Mouse (Mus musculus) 416B (cell line): Measurements from ENCODE around the gene Ehbp1.

Experiments used
- DNase-seq: peaks from one replicate; pipeline ENCODE4 v3.0.0; 2011; ENCODE audit warnings: low read depth

The Ehbp1 gene

DNA sequence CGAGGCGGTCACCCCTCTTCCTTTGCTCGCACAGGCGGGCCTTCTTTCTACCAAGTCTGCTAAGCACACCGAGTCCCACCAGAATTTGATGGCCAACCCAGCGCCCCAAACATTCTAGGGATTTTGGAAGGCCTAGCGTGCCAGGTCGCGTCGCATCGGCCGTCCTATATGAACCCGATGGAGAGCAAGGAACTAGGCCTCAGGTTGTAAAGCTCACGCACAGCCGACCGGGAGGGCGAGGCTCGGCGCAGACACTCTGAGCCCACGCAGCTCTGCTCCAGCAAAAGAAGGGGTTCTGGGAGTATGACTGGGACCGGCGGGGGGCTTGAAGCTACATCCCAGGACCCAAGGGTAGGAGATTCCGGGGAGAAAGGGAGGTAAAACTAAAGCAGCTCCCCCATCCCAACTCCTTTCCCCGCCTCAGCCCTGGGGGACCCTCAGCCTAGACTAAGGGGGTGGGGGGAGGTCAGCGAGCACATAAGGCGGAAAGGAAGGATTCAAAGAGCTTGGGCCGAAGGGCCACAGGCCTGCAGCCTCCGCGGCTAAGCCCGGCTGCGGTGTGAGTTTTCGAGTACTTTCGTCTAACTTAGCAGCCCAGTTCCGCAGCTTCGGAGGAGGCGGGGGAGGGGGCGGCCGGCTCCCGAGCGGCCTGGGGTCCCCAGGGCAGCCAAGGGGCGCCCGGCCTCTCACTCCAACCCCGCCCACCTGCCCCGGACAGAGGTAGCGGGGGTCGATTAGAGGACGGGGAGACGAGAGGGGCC is 341.6 kb downstream of the Ehbp1 start:
- no peak for DNase-seq

DNA sequence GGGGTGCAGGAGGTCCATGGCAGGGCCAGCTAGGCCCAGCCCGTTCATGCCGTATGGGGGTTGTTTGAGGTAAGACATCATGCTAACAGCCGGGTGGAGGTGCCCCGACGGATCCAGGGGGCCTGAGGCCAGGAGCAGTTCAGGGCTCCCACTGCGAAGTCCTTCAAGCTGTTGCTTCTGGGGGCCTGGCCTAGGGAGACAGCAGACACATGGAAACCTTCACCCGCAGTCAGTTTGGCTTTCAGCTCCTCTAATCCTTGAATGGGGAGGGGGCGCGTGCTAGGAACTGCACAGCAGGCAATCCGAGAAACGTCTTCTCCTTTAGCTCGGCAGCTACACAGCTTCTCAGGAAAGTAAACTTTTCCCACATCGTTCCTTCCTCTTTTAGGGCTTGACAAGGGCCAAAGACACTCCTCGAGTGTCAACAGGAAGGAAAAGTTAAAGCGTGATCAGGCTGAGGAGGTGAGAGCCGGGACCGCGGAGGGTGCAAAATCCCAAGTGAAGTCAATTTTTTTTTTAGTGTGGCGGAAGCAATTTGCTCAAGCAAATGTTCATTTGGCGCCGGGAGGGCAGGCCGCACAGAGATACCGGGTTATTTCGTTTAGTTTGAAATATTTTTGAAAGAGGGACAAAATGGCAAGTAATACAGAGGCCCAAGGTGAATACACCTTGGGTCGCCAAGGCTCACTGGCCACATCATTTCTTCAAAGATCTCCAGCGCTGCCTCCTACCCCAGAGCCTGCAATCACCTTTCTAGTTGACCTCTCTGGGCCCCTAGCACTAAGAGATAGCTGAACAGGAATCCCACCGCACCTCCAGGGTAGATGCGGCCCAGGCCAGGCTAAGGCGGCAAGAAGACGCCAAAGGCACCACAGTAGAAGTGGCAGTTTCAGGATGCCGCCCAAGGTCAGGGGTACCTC is 342.4 kb downstream of the Ehbp1 start:
- DNase-seq = no peak

DNA sequence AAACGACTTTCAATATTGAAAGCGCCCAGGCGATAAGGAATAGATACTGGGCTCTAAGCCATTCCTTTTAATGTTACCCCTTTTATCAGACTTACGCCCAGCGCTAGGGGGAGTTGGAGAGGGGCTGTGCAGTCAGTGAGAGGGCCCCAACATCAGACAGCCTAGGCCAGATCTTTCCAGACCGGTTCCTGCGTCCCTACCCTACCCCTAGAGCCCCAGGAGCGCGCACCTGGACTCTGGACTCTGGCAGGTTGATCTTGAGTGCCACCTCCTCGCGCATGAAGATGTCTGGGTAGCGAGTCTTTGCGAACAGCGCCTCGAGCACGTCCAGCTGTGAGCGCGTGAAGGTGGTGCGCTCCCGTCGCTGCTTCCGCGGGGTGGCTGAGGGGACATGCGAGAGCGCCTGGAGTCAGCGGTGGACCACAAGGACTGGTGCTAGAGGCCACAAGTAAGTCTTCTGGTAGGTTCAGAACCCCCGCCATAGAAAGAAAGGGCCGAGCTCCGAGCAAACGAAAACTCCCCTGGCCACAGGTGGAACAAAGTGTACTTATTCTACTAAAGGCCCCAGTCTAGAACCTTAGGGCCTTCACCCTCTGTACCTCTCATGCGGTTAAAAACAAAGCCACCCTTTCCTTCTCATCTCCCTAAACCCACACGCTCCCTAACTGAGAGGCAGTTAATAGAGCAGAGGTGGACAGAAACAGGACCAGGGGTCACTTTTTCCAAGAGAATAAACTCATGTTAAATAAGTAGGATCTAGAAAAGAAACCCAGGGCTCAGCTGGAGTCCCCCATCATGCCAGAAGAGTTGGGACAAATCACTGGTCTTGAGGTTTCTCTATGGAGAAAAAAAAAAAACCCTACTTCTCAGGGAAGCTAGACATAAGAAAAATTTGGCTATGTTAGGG is 343.7 kb downstream of the Ehbp1 start:
- no peak for DNase-seq

DNA sequence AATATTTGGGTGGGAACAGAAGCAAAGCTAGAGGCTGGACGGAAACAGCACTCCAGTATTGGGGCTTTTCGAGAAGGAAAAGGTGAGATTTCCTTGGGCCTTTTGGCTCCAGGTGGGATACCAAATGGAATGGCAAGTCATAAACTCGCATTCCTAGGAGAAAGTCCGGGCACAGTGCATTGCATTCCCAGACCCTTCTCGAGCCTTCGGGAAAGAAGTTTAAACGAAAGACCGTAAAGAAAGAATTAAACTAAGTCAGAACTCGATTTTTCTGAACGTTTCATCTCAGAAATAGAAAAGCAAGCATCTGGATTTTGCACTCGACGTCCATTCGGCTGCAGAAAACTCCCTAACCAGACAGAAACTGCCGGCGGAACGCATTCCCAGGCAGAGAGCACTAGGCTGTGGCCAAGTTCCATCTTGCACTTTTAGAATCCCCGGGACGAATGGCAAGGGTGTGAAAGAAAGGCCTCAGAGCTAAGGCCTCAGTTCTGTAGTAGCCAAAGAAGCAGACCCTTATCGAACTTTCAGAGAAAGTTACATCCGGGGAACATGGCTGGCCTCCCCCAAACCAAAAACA is 344.4 kb downstream of the Ehbp1 start:
- DNase-seq = no peak

DNA sequence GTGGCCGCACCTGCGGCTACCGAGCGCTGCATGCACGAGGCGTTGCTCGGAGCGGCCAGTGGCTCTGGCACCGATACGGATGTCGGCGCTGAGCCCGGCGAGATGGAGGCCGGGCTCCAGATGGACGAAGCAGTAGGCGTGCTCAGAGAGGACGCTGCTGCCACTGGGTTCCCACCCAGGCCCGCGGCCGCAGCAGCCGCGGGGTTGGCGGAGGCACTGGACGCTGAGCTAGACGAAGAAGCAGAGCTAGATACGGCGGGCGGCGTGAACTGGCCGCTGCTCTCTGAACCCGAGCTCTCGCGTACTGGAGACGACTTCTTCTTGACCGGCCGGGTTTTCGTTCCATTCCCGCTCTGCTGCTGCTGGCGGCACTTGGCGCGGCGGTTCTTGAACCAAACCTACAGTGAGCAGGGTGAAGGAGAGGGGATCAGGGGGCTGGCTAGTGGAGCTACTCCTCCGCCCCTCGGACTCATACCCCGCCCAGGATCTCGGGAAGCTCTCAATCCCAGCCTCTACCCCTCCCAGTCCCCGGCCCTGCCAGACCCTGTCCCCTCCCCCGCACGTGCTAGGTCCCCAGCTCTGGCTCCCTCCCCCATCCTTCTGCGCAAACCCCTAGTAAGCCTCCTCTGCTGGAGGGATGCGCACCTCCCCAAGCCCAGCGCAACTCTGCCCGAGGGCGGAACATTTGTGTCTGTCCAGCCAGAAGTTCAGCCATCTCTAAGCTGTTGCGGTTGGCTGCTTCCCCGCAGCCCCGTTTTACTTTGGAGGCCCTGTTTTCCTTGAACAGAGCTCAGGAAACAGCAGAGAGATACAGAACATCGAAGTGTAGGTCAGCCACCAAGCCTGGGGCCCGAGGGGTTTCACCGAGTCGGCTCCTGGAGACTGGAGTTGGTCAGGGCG is 345.2 kb downstream of the Ehbp1 start:
- DNase-seq = no peak

DNA sequence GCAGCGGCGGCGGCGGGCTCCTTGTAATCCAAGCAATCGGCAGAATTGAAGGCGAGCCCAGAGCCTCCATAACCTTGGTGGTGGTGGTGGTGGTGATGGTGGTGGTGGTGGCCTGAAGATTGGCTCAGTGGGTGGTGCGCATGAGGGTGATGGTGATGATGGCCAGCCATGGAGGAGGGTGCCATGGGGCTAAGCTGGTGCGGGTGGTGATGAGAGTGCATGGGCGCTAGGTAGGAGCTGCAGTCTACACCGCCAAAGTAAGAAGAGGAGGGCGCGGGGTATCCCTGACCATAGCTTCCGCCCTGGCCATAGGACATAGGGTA is 345.8 kb downstream of the Ehbp1 start:
- DNase-seq = no peak

DNA sequence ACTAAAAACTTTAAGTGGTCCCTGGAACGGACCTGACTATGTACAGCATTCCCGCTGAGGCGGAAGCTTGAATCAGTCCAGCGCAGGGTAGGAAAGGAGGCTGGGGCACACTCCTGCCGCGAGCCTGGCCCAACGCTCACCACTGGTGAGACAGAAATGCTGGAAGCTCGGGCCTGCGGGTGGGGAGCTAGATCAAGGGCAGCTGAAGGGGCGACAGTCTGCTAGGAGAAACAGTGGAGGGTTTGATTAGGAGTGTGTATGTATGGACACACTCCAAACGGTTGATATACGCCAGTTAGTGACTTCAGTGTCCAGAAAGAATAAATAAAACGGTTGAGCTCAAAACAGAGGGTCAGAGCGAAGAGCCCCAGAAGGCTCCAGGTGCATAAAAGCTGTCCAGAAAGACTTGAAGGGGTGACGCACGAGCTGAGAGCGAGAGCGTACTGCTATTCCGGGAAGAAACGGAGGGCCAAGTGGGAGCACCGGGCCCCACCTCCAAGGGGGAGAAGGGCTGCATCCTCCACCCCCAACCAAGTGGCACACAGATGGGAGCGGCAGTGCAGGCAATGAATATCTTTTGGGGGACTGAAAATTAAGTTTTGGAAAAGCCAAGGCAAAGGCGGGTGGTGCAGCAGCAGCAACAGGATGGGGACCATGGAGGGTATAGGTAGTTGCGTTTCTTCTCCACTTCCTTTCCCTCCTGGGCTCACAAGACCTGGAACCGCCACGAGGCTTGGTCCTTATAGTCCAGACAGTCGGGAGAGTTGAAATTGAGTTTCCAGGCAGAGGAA is 346.4 kb downstream of the Ehbp1 start:
- no peak for DNase-seq

DNA sequence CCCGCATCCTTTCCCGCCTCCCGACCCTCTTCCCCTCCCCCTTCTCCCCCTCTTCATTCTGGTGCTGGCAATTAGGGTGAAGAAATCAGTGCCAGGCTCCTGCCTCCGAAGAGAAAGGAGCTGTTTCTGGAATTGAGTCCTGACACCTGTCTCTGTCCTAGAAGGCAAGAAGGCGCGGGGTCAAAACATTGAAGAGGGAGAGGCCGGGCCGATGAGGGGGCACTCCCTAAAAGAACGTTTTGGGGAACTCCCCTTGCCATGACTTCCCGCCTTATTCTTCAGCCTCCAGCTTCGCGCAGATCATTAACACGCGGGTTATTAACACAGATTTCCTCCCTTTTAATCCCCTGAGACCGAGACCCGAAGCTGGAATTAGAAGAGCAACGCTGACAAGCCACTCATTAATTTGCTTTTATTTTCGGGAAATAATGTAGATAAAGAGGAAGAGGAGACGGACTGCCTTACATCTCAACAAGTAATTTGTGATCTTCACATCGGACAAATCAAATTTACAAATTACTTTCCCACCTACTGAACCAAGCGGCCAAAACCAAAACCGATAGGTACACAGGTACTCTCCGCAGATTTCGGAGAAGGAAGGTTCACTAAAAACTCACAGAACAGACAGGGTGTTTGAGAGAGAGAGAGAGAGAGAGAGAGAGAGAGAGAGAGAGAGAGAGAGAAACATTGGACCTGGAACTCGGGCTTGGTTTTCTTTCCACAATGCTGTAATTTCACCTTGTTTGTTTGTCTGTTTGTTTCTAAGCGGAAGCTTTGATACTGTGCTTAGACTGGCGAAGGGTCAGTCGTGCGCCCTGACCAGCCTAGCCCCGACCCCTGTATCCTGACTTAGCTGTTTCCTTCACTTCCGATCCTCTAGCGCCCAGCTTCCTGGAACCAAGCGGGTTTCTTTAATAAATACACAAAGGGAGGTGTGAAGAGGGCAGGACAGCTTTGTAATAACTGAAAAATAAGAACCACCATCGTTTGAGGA is 347.4 kb downstream of the Ehbp1 start:
- DNase-seq = no peak

DNA sequence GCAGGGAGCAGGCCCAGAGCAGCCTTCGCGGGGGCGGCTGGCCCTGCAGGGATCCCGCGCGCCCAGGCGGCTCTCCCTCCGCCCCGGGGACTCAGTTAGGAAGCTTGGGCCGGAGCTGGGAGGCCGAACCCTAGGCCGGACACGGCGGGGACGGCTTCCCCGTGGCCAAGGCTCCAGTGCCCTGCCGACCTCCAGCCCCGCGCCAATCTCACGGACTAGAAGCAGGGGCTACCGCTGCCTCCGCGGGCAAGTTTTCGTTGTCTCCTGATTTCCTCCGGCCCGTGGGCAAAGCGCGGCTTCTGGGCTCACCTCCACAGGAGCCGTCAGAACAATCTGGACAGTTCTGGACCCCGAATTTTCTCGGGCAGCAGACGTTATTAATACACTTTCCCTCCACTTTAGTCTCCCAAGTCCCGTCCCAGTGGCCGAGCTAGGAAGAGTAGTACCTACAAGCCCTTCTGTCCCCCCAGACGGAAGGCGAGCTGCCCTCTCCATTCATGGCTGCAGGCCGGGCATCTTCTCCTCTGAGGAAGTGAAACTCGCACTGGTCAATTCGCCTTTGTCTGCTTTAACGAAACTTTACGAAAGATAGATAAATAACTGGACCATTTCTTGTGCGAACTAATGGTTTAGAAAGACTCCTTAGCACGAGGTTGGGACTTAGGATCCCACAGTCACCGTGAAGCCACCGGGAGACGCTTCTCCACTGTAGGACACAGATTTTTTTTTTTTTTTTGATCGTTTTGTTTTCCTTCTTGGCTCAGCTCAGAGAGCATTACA is 348.3 kb downstream of the Ehbp1 start:
- no peak for DNase-seq

DNA sequence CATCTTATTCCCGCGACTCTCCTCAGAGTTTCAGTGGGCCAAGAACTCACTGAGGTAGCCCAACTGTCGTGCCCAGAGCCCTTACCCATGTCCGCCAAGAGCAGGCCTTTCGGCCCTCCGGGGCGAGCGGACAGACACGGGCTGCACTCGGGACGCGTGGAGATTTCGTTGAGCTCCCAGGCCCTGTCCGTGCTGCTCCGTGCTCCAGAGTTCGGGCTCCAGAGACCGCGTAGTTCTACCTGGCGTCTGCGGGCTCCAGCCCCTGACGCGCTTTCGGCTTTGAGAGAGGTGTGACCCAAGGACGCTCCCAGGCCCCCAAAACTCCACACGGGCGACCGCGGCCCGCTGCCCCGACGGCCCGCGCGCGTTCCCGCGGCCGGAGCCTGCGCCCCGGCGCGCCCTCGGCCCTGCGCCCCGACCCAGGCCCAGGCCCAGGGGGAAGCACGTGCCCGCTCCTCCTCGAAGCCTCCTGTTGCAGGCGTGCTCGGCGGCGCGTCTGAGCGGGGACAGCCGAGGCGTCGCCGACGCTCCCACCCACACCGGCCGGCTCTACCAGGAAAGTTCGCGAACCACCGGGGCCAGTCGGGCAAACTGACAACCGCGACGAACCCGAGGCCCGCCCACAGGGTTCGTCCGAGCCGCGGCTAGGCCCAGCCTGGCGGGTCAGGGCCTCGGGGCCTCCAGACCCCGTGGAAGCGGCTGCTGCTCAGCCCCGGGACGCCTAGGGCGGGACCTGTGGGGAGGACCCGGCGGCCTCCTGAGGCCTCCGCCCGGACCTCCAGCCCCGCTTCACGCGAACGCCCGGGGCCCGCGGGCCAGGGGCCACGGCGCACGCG is 349.1 kb downstream of the Ehbp1 start:
- no peak for DNase-seq

DNA sequence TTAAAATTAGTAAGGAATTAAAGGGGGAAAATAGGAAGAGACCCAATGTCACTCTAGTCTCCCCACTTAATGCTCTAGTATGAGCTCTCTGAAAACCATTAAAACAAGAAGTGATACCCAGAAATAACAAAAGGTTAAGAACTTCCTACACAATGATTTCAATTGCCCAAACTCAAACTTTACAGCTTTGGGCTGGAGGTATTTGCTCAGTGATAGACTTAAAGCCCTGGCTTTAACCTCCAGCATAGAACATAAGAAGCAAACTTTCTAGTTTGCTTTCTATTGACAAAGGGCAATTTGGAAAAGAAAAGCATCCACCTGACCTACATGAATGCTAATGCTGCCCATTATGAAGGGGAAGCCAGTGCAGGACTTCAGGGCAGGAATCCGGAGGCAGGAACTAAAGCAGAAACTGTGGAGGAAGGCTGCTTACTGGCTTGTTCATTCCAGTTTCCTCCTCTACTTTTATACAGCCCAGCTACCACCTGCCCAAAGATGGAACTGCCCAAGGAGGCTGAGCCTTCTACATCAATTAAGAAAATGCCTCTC is 353.6 kb downstream of the Ehbp1 start:
- no peak for DNase-seq

DNA sequence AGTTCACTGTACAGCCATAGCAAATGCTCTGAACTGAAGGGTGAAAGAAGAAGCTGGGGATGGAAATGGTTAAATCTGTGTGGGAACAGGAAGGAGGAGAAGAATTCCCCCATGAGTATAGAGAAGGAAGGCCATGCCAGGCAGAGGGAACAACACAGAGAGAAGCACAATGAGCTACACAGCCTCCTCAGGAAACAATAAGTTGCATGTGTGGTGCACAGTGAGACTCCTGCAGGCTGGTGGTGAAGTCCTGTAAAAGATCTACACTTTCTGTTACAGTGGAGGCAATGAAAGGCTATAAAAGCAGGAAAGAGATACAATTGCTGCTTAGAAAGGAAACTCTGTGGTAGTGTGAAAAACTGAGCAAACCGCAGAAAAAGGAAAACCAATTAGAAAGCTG is 357.0 kb downstream of the Ehbp1 start:
- DNase-seq = no peak

DNA sequence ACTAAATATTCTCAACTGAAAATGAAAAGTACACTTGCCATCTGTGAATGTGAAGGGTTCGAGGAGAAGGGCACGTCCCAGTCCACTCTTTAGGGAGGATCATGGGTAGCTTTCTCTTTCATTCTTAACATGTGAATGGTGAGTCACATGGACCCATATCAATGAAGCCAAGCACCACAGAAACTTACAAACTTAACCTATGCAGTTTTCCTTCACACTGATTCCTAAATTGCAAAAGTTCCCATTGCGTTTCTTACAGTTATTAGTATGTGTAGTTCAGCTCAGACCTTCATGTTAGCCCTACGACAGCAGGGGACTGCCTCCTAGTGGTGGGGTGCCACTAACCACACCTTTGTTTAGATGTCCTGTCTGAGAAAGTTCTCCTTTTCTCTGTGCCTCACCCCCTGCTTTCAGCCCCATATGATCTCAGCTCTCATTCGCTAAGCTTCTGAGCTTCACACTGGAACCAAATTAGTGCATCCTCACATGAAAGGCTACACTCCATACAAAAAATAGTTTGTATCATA is 368.0 kb downstream of the Ehbp1 start:
- DNase-seq = peak; percentile 41

DNA sequence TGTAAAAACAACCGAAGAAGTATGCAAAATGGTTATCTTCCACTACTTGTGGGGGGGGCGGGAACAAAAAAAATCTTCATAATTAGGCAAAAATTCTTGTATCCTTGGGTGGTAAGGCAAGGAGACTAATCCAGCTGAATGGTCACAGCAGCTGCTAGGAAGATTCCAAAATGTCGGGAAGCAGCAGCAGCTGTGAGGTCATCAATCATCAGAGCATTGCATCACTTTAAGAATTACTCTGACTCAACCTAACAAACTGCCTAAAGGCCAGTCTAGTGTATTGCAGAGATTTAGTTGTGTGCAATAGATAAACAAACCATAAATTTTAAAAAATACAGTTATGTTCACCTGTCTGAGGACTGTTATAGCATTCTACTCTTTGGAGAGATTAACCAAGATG is 368.5 kb downstream of the Ehbp1 start:
- peak; percentile 3 for DNase-seq

DNA sequence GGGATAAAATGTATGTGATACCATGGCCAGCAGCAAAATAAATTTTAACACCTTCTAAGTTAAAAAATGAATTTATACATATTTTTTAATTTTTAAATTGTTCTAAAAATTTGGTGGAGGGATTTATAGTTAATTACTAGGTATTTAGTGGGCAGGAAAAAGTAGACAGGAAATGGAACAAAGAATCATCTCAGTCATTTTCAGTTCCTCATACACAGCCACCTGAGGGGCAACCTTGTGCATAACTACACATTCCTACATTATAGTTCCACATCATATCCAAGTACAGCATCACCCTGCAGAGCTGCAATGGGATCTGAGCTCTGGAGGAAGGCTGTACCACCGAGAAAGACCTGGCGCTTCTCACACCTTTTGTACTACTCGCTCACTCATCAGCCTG is 373.2 kb downstream of the Ehbp1 start:
- no peak for DNase-seq
